Comparison of ENCODE assay signal across 10 mouse cellular contexts in genomic region chr16:64961690-64962089, GRCm38 (mm10).
DNase-seq lines count a peak whose midpoint lies in the region; ATAC-seq and TF ChIP-seq lines count a peak whose summit lies in the region.
"Had no signal": no experiment of that assay in that cellular context is flagged by ENCODE, and none has a peak within 500 bp of the region (broad histone marks: within the 10 kb centered on the region; RNA-seq: fewer than 3 reads in every experiment).

No protein-coding gene starts in this region.

- WGBS in heart, postnatal 0 days = 82% methylated on average over 4 of the region's 4 CpGs

- H3K4me2 ChIP-seq in heart, postnatal 0 days (ENCODE audit: low read depth, low read length) = no peak overlapping the region
- H3K4me2 ChIP-seq: limb, embryonic 12.5 days had no signal

- intact Hi-C loops in left cerebral cortex, postnatal 14 days (cut with DNase I) = no loop called here

- H3K9me3 ChIP-seq in heart, postnatal 0 days (replicated peaks; ENCODE audit: control insufficient read depth, low read length) = no peaks in the 10 kb centered on the region
- H3K9me3 ChIP-seq: limb, embryonic 12.5 days had no signal

- no peaks in the 10 kb centered on the region for H3K36me3 ChIP-seq in heart, postnatal 0 days (replicated peaks; ENCODE audit: control insufficient read depth, insufficient read depth, low read length)
- H3K36me3 ChIP-seq: limb, embryonic 12.5 days had no signal

- TF ChIP-seq EP300 in heart, postnatal 0 days (IDR thresholded peaks at IDR 0.05; ENCODE audit: low read depth) = no peak

- no peak overlapping the region for H3K4me3 ChIP-seq in heart, postnatal 0 days (ENCODE audit: low read depth, low read length)
- H3K4me3 ChIP-seq: limb, embryonic 12.5 days had no signal

- no peak overlapping the region for H3K27ac ChIP-seq in heart, postnatal 0 days (ENCODE audit: low read depth)
- H3K27ac ChIP-seq: limb, embryonic 12.5 days had no signal

- no peak overlapping the region for H3K9ac ChIP-seq in heart, postnatal 0 days (replicated peaks; ENCODE audit: low read depth, low read length)
- H3K9ac ChIP-seq: limb, embryonic 12.5 days had no signal

- H3K4me1 ChIP-seq in heart, postnatal 0 days (ENCODE audit: control insufficient read depth, insufficient read depth) = no peaks in the 10 kb centered on the region
- H3K4me1 ChIP-seq: limb, embryonic 12.5 days had no signal

- no peak for ATAC-seq in heart, postnatal 0 days (ENCODE audit: insufficient read depth, low read depth)

- no peak for TF ChIP-seq POLR2A in brain, embryonic 14.5 days (IDR thresholded peaks at IDR 0.05; ENCODE audit: borderline replicate concordance, extremely low read depth, insufficient read depth, insufficient read length, poor library complexity, severe bottlenecking)

- no peaks in the 10 kb centered on the region for H3K27me3 ChIP-seq in heart, postnatal 0 days (ENCODE audit: control insufficient read depth, insufficient read depth, low read length)
- H3K27me3 ChIP-seq: limb, embryonic 12.5 days had no signal

- no peak for DNase-seq in heart, postnatal 0 days (ENCODE audit: low spot score)
- no peak for DNase-seq in heart, adult 9 months (ENCODE audit: low spot score in 2 of 2)
- DNase-seq in retina, embryonic 14.5 days (ENCODE audit: low spot score) = peak; percentile 5
- no peak for DNase-seq in retina, postnatal 1 day
- DNase-seq in brain, embryonic 14.5 days (ENCODE audit: low read depth) = no peak
- peak; percentile 30 for DNase-seq in thymus, postnatal 25 days
- DNase-seq in left cerebral cortex, postnatal 14 days (ENCODE audit: low spot score in 2 of 2) = no peak
- DNase-seq in frontal cortex, postnatal 36 days (ENCODE audit: low spot score in 2 of 2) = no peak
- DNase-seq: gastrocnemius, postnatal 10 days had no signal

- peak; percentile 44 for TF ChIP-seq CTCF in heart, postnatal 0 days (IDR thresholded peaks at IDR 0.05; ENCODE audit: low read depth)
- TF ChIP-seq CTCF in brain, embryonic 14.5 days (IDR thresholded peaks at IDR 0.05; ENCODE audit: borderline replicate concordance, extremely low read depth, insufficient read depth, insufficient read length) = peak; percentile 19; the same call in 1 of the 2 replicates

Comparison
In these comparisons a context has a peak if more than half of its experiments do, and no peak if none do; other contexts are left out.
1. DNase-seq: peak in retina, embryonic 14.5 days (single experiment) and thymus, postnatal 25 days (single experiment); none in heart, postnatal 0 days (single experiment), heart, adult 9 months (0 of 2), retina, postnatal 1 day (single experiment), brain, embryonic 14.5 days (single experiment), left cerebral cortex, postnatal 14 days (0 of 2) and frontal cortex, postnatal 36 days (0 of 2).